Mouse (Mus musculus) gastrocnemius, adult 8-10 months (tissue): ENCODE measurements around the gene Prss34. TPM values are rescaled to one million over a fixed set of nuclear protein-coding genes. Genes with fewer than 3 reads are reported as not detected.

Experiments
- DNase-seq, 2 experiments: peaks; one replicate each; pipeline ENCODE4 v3.0.0; 2022; ENCODE audit warnings: low spot score in 2 of 2
- total RNA-seq, 4 experiments: library from RNA; stranded (reverse); gene quantifications; 2 replicates each; pipeline ENCODE4 v1.2.4; 2022

Prss34 gene
- total RNA-seq = under 1 TPM; 0.27 to 0.56 (median 0.33) TPM

GRCm38 (mm10) chr17:25298094-25298493 lies at the start of gene Prss34:
Gene Prss34 (plus strand): TSS chr17:25298394.
- no peak for DNase-seq

GRCm38 (mm10) chr17:25250181-25250835 lies 47.9 kb upstream of the Prss34 start:
- no peak for DNase-seq

DNA sequence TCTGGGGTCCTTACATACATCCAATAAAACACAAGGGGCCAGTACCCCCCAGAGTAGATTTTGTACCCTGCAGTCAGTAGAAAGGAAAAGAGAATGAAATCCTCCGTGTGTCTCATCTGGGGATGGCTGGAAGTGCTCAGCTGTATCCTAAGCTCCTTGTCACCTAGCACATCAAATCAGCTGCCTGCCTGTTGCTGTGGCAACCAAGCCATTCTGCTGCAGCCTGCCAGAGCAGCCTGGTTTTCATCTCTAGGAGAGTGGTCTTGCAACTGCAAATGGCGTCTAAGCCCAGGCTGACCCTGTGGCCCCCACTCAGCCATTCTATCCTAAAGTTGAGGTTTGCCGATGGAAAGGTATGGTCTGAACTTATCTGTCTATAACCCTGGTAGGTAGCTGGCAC lies 45.6 kb upstream of the Prss34 start:
- no peak for DNase-seq

DNA sequence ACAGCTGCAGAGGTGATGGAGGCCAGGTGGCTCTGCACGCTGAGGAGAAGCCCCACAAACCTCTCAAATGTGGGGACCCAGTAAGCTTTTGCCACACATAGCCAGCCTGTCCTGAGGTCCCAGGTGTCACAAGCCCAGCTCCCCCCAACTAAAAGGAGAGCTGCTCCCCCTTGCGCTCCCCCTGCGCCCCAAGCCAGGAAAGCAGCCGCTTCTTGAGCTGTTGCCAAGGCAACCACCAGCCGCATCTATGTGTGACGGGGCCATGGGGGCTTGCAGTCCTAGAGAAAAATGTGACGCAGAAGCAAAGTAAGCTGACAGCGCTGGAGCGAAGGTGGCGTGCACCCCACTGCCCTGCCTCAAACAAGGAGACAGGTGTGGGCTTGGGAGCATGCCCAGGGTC lies 44.4 kb upstream of the Prss34 start:
- DNase-seq = no peak

DNA sequence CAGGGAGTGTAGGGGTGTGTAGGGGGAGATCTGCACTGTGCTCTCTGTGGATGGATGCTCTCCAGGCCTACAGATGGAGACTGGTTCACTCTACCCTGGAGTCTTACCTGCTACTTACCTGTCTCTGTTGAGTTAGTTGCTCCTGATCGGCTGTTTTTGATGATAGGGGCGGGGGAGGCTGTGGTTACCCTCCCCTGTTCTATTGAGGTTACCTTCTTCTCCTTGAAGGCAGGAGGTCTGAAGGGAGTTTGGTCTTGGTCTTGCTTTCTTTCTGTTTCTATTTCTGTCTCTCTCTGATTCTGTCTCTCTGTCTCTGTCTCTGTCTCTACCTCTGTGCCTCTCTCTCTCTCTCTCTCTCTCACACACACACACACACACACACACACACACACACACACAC lies 43.1 kb upstream of the Prss34 start:
- DNase-seq = no peak

GRCm38 (mm10) chr17:25256140-25256754 lies 41.9 kb upstream of the Prss34 start, which contains the start of gene Baiap3:
Gene Baiap3 (minus strand): TSS chr17:25256364.
- DNase-seq = no peak

DNA sequence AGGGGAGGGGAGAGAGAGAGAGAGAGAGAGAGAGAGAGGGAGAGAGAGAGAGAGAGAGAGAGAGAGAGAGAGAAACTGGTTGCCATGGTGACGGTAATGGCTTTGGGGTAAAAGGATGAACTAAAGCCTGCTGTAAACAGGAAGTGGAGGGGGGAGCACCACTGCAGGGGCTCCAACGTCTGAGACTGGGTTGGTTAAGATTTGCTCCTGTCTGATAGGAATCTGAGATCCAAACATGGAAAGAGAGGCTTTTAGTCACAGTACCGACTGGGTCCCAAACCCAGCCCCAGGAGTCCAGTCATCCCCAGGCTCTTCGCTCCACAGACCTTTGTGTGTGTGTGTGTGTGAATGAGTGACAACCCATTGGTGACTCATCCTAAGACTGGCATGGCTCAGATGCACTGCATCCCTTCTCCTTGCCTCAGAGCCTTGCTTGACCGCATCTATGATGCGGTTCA lies 40.4 kb upstream of the Prss34 start:
- DNase-seq = no peak

DNA sequence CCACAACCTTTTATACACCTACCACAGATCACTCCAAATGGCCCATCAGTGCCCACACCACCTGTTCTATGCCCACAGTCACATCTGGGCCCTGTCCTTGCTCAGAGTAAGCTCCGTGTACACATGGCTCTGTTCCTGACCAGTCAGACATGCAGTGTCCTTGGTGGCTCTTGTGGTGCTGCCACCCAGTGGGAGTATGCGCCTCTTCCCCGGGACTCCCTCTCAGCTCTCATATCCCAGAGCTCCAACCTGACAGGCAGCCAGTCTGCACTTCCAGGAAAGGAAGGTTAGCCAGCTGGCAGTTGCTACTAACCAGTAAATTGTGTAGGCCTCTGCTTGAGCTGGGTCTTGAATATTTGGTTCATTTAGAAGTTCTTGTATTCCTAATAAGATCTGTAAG lies 33.7 kb upstream of the Prss34 start:
- DNase-seq = peak; percentile 54 to 72

DNA sequence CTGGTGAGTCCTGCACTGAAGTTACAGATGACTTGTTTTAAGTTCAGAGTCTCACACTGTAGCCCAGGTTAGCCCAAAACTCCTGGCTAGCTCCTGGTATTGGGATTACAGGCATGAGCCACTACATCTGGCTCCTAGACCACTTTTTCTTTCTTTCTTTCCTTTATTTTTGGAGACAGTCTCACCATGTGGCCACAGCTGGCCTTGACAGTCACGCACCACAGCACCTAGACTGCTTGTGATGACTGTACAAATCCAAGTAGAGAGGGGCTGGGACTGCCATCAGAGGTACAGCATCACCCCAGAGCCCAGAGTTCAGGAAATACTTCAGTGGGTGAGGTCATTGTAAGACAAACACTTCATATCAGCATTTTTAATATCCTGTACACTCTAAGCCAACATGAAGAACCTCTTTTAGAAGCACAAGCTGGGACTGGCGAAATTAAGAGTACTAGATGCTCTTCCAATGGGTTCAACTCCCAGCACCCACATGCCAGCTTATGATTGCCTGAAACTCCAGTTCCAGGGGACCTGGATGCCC lies 27.3 kb upstream of the Prss34 start:
- DNase-seq = no peak

DNA sequence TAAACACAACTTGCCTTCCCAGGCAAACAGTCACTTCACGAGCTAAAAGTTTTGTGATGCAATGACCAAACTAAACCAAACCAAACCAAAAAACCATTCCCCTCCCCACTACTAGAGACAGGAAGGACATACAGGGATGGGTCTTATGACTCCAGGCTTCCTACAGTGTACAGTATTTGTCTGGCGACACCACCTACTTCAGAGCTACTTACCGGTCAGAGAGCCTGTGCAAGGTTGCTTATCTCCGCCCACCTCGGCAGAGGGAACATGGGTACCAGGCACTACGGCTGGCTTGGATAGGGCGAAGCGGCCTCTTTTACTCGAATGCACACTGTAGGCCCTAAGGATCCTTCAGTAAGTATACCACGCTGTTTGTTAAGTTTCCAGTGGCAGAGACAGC lies 25.9 kb upstream of the Prss34 start:
- no peak for DNase-seq

DNA sequence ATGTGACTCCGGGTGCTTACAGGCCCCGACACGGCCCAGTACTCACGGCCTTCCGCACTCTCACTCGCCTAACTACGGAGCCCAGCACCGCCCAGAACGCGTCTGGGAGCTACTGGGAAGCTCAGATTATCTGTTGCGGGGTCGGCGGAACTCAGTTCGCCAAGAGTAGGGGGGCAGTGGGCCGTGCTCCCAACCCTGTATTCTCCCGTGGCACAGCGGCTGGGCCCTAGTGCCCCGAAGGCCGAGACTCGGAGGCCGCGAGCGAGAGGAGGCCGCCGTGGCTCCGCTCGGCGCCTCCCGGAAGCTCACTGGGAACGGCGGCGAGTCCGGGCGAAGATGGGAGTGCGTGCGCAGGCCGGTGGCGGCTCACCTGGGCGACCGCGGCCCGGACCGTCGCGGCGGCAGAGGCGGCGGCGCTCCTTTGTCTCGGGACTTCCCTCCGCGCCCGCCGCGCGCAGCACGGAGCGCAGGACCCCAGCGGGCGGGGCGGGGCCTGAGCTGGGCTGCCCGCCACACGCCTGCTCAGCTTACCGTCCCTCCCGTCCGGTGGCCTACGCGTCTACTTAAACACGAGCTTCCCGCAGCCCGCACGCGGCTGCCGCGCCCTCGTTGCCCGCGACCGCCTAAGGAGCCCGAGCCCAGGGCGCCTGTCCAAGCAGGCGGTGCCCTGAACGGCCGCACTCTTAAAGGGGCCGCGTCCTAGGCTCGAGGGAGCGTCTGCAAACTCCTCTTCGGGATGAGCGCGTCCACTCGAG lies 25.1 kb upstream of the Prss34 start:
- peak; percentile 88 to 89 for DNase-seq

GRCm38 (mm10) chr17:25273706-25274501 lies 24.3 kb upstream of the Prss34 start:
- DNase-seq = peak; percentile 93 to 94

DNA sequence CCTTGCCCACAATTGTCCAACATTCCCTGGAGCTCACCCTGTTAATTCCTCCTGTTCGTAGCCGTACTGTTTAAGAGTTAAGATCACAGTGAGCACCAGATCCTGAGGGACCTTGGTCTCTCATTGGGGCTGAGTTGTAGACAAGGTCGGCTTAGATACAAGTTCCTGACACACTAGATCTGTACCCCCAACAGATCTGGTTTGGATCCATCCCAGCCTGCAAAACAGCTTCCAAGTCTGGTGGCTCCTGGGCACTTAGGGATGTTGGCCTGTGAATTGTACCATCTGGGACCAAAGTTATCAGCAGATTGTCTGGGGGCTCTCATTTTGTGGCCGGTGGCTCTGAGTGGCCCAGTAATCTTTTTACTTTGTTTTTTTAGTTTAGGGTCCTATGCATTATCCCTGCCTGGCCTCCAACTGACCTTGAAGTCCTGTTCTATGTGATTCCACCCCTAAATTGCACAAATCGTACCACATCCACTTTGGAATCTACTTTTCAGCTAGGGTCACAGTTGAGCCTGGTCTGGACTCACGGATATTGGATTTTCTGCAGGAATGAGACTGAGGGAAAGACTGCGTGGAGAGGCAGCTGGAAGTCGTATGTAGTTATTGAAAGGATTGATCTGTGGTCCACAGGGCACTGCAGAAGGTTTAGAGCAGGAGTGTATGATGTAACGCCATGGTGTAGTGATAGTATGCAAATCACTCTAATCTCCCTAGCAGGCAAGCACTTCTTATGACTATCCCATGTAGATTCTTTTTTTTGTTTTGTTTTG lies 23.4 kb upstream of the Prss34 start, which contains the start of gene Ube2i:
TSS of gene Ube2i (minus strand) at position 52 of the 776 bp plus-strand sequence.
- DNase-seq = no peak

DNA sequence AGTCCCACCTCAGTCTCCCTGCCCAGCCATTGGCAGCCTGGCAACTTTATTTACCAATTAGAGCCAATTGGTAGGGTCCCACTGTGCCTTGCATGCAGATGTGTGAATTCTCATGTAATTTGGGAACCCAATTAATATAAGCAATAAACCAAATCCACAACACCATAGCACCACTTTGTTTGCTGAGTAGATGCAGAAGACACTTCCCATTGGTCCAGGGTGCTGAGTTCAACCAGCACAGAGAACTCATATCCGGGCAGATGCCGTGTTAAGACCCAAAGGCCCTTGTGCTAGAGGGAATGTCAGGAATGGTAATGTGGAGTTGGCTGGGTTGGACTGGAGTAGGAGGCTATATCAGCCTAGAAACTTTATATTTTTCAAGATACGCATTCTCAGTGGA lies 22.4 kb upstream of the Prss34 start:
- no peak for DNase-seq

DNA sequence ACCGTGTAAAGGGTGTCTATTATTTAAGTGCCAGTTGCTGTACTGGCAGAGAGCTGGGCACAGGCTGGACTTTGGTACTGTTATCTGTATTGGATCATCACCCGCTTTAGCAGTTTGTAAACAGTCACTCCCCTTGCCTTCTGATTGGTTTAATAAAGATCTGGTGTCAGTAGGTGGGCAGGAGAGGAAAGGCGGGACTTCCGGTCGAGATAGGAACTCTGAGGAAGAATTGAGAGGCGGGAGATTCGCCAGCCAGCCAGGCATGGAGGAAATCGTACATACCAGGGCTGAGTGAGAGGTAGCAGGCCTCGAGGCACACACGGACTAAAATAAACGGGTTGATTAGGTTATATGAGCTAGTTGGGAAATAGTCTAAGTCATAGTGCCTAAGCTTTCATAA lies 16.1 kb upstream of the Prss34 start:
- peak in 1 of 2 experiments; percentile 31 for DNase-seq

DNA sequence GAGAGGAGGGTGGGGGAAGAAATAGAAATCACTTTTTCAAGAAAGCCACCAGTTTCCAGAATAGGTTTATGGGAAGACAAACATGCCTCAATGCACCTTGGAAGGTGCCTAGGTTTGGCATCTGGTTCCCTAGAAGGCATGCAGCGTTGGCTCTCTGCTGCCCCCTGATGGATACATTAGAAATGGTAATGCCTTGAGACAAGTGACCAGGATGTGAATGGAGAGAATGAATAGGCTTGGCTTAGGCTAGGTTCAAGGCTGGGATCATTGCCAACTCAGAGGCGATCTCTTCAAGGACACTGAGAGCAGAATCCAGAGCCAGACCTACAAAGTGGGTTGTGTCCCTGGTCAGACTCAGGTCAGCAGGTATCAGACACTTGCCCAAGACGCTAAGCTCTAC lies 13.2 kb upstream of the Prss34 start:
- DNase-seq = peak; percentile 28 to 44

GRCm38 (mm10) chr17:25288842-25289241 lies 9.4 kb upstream of the Prss34 start:
- DNase-seq = no peak

DNA sequence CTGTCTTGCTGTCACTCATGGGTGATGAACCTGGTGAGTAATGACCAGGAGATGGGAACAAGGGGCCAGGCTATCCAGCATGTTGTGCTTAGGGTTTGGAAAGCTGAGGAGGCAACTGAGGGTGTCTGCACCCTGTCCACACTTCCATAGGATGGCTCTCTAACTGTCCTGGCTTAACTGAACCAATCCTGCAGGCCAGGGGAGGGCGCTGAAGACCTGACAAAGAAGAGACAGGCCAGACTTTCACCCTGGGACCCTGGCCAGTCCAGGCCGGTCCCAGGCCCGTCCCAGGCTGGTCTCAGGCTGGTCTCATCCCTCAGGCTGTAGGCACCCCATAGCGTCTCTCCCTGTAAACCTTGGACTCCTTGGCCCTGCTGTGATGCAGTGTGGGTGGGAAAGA lies 7.8 kb upstream of the Prss34 start:
- no peak for DNase-seq

DNA sequence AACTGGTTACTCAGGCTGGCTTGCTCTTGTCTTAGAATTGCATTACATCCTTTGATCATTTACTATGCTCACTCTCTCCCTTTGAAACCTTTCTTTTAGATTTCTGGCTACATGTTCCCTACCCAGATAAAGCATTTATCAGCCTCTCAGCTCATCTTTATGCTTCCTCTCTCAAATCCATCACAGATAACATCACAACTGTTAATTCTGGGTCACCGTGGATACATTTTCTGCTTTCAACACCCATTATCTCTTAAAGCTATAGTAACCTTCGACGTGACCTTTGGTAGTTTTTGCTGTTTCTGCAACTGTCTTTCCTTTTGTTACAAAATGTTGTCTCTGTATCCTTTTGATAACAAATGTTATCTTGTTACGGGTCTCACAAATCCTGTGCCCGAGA lies 4.7 kb upstream of the Prss34 start:
- no peak for DNase-seq

GRCm38 (mm10) chr17:25294111-25294510 lies 4.1 kb upstream of the Prss34 start:
- no peak for DNase-seq
